Mouse (Mus musculus) left cerebral cortex, postnatal 14 days (tissue): ENCODE results near the gene Cdk20. TPM values are rescaled to one million over a fixed set of nuclear protein-coding genes. Genes with fewer than 3 reads are reported as not detected.

Source experiments
- DNase-seq, 2 experiments: peaks; one replicate each; pipeline ENCODE4 v3.0.0; 2021 to 2022; ENCODE audit warnings: low spot score in 2 of 2, mixed read lengths in 1 of 2
- intact Hi-C: fragments of 180-260 bp; cut with DNase I; formaldehyde crosslinking; loops from one replicate; pipeline ENCODE4 v1.15.1; 2025
- long read RNA-seq, 2 experiments: library from polyadenylated mRNA; stranded (forward); transcript quantifications; one replicate each; pipeline ENCODE4 v2.0.0; 2021
- total RNA-seq, 2 experiments: library from RNA; stranded (reverse); gene quantifications; 2 replicates each; pipeline ENCODE4 v1.2.3; 2021

Cdk20 gene
- 10 to 100 TPM; 10.3 to 11.9 TPM for total RNA-seq
- long read RNA-seq, experiment 1, full-length matches to known transcripts: 8 of 18 reads
- long read RNA-seq, experiment 1, partial matches to known transcripts: 5 of 18 reads
- long read RNA-seq, experiment 1, other reads (novel, unspliced or antisense): 5 of 18 reads
- long read RNA-seq, experiment 2, full-length matches to known transcripts: 5 of 13 reads
- long read RNA-seq, experiment 2, partial matches to known transcripts: 2 of 13 reads
- long read RNA-seq, experiment 2, other reads (novel, unspliced or antisense): 6 of 13 reads

DNA sequence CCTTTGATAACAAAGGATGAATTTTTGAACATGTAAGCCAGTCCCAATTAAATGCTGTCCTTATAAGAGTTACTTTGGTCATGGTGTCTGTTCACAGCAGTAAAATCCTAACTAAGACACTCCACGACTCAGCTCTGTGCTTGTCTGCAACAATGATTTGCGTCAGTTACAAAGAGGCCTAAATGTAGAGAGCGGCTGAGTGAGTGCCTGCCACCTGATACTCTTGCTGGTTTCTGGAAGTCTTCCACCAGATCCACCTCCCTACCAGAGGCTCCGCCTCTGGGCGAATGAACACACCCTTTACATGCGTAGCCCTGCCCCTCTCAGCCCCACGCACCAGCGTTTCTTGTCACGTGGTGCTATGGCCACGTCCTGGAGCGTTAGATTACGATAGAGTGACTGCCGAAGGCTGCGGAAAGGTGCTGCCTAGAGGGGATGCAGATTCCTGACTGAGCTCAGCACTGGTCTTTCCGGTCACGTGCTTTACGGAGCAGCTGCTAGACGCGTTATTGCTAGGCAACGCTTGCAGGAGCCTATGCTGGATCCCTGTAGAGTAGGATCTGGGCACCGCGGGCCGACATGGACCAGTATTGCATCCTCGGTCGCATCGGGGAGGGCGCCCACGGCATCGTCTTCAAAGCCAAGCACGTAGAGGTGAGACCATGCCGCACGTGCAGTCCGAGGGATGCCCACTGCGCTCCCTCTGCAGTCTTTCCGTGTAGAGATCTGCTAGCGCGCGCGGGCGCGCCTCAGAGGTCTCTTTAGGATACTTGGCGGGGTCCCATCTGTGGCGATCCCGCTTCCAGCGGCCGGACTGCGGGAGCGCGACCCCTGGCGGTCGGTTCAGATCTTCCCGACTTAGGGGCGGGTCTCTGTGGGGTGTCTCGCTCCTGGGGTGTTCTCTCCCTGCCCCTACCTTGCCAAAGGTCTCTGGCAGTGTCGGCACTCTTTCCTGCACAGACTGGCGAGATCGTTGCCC, at the start of gene Cdk20:
Gene Cdk20 (plus strand): TSS at position 298 of the 979 bp plus-strand sequence.
- intact Hi-C loops: loop anchor here (2.0 to 10.0 kb wide), 3 partner anchors 64 to 682 kb away; partner anchors contain the start of gene Mfsd14b
- DNase-seq: peak; percentile 94 to 98

DNA sequence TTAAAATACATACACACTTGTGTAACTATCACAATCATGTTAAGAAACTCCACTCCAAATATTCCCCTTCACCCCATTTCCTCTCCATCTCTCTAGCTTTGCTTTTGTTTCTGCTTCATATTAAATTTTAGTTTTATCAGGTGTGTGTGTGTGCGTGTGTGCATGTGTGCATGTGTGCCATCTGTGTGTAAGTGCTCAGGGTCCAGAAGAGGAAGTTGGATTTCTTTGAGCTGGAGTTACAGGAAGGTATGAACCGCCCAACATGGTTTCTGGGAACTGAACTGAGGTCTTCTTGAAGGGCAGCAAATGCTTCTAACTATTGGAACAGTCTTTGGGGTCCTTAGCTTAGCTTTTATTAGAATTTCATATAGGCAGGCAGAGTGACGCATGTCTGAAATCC, 47.2 kb upstream of the Cdk20 start:
- DNase-seq: no peak
- intact Hi-C loops: no loop called here

DNA sequence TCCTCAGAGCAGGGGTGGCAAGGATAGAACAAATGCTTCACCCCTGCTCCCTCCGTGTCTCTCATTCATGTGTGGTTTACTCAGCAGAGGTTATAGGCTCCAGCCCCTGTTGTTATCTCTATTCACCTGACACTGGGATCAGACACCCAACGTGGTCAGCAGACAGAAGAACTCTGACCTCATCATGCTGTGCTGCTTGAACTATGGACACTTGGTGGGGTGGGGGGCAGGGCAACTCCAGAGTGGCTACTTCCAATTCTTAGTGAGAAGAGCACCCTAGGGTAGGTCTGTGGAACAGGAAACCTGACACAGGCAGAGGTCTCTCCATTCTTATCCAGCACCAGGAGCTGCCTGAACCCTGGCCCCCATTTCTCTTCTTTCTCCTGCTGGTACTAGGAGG, 46.1 kb upstream of the Cdk20 start:
- no peak for DNase-seq
- intact Hi-C loops: no loop called here

DNA sequence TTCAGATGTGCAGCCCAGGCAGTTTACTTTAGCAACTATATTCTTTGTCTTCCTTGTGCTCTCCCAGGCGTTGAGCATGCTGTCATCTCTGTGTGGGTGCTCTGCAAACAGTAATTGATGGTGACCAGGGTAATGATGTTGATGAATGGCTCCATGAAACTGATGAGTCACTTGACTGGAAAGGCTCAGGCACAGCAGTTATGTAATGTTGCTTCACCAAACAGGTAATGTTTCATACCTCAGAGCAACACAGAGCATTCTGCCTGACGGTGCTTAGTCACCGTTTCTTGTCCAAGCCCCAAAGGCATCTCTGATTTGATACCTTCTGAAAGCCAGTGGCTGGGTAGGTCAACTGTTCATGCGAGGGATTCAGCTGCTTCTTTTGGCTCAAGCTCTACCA, 43.7 kb upstream of the Cdk20 start:
- intact Hi-C loops: no loop called here
- no peak for DNase-seq

DNA sequence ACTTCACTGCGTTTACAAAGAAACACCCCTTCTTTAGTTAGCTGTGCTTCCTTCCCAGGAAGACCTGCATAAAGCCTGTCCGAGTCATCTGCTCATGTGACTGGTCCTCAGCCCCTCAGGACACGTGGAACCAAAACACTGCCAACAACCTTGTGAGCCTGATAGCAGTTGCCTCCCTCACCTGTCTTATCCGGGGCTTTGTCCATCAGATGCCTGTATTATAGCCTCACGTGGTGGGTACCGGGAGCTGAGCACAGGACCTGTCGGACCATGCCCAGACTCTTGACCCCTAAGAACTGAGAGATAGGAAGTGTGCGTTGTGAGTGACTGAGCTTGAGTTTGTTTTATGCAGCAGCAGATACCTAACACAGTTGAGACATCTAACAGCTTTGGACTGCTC, 35.1 kb upstream of the Cdk20 start:
- DNase-seq: no peak
- intact Hi-C loops: no loop called here

DNA sequence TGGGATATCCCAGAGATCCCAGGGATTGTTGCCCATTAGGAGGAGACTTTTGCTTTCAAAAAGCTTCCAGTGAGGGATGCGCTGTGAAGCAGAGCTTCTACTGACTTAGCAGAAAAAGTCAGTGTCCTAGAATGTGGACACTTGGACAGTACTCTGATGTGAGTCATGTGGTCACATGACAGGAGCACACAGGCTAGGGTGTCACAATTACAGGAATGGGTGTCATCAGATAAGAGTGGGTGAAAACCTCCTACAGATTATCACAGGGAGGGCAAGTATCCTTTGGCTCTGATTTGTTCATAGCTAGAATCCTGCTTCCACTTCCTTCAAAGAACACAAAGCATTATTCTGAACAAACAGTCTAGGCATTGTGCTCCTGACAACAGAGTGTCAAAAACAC, 34.0 kb upstream of the Cdk20 start:
- no peak for DNase-seq
- intact Hi-C loops: no loop called here

DNA sequence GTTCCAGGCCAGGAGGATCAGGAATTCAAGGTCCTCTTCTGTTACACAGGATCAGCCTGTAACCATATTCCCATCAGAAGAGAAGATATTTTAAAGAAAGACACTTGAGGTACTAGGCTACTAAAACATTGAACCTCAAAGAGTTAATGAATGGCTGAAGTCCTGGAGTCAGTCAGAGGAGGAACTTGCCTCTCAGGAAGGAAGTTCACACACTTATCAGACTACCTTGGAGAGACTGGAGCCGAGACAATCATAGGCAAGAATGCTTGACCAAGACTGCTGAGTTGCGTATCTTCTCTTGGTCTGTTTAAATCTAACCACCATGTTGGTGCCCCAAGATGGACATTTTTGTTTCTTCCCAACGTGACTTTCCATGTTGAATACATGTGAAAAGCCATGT, 32.2 kb upstream of the Cdk20 start:
- no peak for DNase-seq
- intact Hi-C loops: no loop called here

DNA sequence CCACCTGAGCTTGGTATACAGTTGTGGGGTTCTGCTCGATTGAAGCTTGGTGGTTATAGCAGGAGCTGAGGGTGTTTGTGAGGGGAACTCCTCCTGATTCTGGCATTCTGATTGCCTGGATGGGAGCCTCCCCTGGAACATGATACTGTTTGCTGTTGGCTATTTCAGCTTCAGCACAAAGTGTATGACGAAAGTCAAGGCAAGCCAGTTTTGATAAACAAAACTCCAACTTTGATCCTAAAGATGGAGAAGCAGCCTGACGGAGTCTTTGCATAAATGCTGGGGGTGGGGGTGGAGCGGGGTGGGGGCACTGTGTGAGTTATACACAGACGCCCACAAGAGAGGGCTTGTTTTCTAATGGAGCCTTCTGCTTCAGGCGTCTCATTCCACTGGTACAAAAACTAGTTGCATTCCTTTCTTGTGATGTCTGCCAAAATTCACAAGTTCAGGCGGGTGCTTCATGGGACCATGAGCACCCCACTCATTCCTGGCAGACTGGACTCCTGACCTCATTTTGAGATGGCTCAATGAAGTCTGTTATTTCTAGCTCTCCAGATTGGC, 31.2 kb upstream of the Cdk20 start:
- DNase-seq: peak; percentile 3 to 47
- intact Hi-C loops: no loop called here

DNA sequence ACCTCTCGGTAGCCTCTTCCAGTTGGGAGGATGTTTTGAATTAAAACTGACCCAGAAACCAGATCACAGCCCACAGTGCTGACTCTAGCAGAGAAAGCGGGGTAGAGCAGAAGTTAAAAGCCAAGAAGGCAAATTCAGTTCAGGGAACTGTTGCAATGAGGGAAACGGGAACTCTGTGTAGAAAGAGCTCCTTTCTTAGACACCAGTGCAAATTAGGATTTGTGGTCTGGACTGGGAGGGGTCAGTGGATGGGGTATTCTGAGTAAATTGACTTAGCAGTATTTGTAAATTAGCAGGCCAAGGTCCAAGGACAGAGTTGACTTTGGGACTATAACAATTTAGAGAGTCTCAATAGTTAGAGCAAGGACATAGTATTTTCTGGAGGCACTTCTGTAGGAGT, 30.1 kb upstream of the Cdk20 start:
- peak in 1 of 2 experiments; percentile 15 for DNase-seq
- intact Hi-C loops: no loop called here

DNA sequence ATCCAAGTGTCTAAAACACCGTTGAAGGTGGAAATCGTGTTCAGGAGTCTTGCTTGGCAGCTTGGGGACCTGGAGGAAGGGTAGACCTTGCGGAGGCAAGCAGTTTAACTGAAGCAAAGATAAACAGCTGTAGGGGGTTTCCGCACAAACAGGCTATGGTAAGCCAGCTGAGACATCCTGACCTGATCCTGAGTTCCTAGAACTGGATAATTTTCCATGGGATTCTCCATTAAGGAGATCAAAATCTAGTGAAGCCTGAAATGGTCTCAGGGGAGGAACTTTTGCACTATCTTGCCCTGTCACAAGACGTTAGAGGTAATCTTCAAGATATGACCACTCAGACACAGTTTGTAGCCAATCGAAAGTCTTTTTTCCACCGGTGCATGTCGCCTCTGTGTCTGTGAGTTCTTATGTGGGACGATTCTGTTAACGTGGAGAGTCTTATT, 29.6 kb upstream of the Cdk20 start:
- no peak for DNase-seq
- intact Hi-C loops: no loop called here

DNA sequence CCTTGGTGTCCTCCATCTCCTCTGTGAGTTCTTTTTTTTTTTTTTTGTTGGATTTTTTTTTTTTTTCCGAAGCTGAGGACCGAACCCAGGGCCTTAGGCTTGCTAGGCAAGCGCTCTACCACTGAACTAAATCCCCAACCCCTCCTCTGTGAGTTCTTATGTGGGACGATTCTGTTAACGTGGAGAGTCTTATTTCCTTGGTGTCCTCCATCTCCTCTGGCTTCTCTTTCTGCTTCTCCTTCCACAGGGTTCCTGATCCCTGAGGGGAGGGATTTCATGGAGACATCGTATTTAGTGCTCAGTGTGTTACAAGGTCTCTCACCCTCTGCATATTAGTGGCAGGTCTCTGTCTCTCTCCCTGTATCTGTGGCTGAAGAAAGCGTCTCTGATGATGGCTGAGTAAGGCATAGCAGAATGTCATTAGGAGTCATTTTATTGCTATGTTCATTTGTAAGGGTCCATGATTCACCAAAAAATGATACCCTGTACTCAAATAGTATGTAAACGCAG, 29.1 kb upstream of the Cdk20 start:
- intact Hi-C loops: no loop called here
- no peak for DNase-seq

DNA sequence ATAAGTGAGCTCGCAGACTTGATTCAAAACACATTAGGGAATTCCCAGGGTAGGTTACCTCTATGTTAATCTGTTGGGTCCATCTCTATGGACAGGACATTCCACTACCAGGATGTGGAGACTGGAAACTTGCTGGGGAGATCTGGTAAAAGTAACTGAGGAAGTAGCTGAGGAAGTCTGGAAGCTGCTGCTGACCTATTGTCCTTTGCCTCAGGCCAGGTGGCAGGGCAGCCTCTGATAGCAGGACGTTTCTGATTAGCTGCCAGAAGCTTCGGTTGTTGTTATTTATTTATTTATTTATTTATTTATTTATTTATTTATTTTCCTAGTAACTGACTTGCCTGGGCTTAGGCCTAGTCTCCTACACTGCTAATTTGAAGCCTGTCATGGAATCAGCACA, 28.6 kb upstream of the Cdk20 start:
- intact Hi-C loops: no loop called here
- no peak for DNase-seq

DNA sequence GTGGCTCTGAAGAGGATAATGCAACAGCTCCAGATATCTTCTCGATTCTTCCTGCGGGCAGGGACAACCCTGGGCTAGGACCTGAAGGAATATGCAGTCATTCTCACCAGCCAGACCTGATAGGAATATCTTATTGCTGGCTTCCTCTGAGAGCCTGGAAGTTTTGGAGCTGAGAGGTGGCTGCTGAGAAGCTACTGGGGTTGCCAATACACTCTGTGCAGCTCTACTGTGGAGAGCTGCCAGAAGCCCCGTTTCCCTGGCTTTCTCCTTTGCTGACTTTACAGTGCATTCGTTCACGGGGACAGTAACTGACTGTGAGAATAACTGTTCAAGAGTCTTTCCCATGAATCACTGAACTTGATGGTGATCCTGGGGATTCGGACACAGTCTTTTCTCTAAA, 26.6 kb upstream of the Cdk20 start:
- intact Hi-C loops: no loop called here
- DNase-seq: peak; percentile 18 to 22

DNA sequence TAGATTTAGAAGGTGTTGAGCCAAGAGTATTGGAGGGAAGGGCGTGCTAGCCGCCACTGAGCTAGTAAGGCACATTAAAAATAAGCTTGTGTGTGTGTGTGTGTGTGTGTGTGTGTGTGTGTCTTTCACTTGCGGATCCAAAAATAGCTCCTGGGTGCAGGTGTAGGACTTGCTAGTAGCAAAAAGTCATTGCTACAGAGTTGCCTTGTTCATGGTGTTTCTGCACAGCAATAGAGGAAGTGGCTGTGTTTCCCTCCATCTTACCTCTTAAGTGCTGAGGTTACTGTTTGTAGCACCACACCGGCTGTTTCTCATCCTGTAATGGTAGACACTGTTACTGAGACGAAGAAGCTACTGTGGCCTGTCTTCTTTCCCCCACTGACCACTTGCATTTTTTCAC, 24.1 kb upstream of the Cdk20 start:
- intact Hi-C loops: no loop called here
- no peak for DNase-seq

DNA sequence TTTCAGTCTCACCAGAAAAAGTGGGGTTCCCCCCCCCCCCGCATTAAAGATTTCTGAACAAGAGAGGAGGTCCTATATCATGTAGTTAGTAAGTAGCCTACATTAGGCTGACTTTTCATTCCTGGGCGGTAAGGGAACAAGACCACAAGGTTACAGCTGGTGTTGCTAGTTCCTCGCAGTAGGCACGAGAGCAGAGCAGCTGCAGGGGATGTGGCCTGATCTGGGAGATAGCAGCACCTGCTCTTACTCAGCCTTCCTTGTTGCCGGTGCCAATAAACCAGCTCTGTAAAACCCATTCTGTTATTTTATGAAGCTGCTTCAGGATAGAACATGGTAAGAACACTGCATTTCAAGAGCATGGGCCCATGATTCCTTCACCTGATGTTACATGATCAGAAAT, 21.5 kb upstream of the Cdk20 start:
- DNase-seq: no peak
- intact Hi-C loops: no loop called here

DNA sequence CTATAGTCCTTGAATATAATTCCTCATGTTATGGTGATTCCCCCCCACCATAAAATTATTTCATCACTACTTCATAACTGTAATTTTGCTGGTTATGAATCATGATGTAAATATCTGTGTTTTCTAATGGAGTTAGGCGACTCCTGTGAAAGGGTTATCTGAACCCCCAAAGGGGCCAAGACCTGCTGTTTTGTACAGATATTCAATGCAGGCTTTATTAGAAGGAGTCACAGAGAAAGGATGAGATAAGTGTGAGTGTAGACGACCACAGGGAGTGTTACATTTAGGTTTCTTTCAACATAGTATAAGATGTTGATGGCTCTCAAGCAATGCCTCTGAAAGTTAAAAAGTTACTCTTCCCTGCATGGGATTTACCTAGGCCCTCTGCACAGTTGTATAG, 20.8 kb upstream of the Cdk20 start:
- intact Hi-C loops: no loop called here

DNA sequence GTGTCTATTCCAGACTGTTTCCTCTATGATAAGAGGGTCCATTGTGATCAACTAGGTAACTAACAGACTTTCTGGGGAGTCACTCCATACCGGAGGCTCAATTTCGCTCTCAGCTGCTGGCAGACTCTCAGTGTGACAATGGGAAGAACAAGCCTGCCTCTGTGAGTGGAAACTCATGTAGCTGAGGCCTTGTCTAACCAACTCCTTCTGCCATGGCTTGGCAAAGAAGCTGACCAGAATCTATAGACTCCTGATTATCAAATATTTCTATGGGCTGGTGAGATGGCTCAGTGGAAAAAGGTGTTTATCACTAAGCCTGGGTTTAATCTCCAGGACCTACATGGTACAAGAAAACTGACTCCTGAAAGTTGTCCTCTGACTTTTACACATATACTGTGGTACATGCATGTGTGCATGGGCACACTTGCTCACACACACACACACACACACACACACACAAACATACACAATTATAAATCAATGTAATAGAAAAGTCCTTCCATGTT, 19.3 kb upstream of the Cdk20 start:
- DNase-seq: no peak
- intact Hi-C loops: no loop called here

More for the DNA sequence above, 20.8 kb upstream of the Cdk20 start:
- no peak for DNase-seq

DNA sequence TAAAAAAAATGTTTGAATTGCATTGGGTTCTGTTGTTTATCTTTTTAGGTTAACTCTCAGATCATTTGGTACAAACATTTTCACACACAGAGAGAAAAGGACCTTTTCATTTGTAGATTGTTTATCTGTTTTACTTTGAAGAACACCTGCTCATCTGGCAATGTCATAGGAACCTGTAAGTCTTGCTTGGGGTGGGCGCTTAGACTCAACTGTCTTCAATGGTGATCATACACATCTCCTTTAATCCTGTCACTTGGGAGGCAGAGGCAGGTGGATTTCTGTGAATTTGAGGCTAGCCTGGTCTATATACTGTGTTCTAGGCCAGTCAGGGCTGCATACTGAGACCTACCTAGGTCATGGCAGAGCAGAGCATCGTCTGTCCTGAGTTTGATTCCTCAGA, 16.5 kb upstream of the Cdk20 start:
- DNase-seq: no peak
- intact Hi-C loops: no loop called here

DNA sequence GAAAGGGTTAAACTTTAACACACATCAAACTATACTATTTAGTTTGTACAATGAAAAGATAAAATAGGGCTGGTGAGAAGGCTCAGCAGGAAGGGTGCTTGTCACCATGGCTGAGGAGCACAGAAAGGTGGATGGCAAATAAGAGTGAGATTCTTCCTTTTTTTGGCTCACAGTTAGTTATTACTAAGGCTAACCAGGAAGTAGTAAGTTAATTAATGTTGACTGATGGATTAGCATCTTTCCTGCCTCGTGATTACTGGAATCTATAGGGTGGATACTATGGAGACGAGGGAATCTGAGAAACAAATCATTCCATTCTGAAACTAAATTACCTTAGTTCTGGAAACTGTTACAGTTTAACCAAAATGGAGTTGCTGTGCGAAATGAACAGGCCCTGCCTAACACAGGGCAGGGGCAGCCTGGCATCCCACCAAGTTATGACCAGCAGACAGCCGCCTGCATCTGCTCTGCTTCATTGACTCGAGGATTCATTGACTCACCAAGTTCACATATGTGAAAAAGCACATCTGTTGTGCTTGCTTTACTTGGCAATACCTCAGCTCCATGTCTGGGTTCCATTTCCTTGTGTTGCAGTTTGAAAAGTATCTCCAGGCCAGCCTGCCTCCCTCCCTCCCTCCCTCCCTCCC, 15.0 kb upstream of the Cdk20 start:
- intact Hi-C loops: no loop called here
- no peak for DNase-seq
